Mouse (Mus musculus) embryonic stem cell, embryonic (primary cell): ENCODE measurements around the gene Asb3.
"Not testable (repeated sequence)": the region's sequence is repeated elsewhere in the genome, so short reads cannot be mapped to it uniquely, and the experiment has no call there.

ENCODE experiments used
- CTCF ChIA-PET, 4 experiments: fragments of 300-600 bp in 2 of 4; fragments of 350-600 bp in 2 of 4; sonication (Branson Sonifier 250); formaldehyde crosslinking; loops; one replicate each; lab custom pipeline; 2022; ENCODE audit warnings: inconsistent platforms in 2 of 4; lab: Charles Lee
- POLR2A ChIA-PET, 4 experiments: fragments of 300-600 bp in 2 of 4; fragments of 350-600 bp in 2 of 4; sonication (Branson Sonifier 250); formaldehyde crosslinking; loops; one replicate each; lab custom pipeline; 2022; ENCODE audit warnings: antibody characterized with exemption in 4 of 4, inconsistent platforms in 1 of 4; lab: Charles Lee

Gene Asb3

GRCm38 (mm10) chr11:30985877-30986624, 100.8 kb downstream of the Asb3 start, which contains the start of gene Chac2:
Gene Chac2 (minus strand): TSS chr11:30986350.
- ChIA-PET CTCF (interaction anchor here in 2 of 4 experiments (0.6 to 1.4 kb wide), 3 partner anchors 385 to 652 kb away, joined by 3 to 8 read pairs (median 6); no protein-coding TSS in a partner anchor), POLR2A (interaction anchor here (0.6 to 2.1 kb wide), 33 partner anchors 10 to 1316 kb away, joined by 3 to 15 read pairs (median 3); partner anchors contain the start of genes Erlec1 (in 2 of the 4) and Stc2 (in 1 of the 4))

GRCm38 (mm10) chr11:30986625-30987017, 101.4 kb downstream of the Asb3 start:
- POLR2A ChIA-PET: interaction anchor here in 3 of 4 experiments (0.6 to 2.1 kb wide), 20 partner anchors 9 to 635 kb away, joined by 3 to 15 read pairs (median 4); partner anchors contain the start of genes Erlec1 (in 2 of the 3) and Stc2 (in 1 of the 3)
- CTCF ChIA-PET: interaction anchor here in 2 of 4 experiments (0.6 to 1.4 kb wide), 2 partner anchors 384 to 387 kb away, joined by 6 to 8 read pairs; no protein-coding TSS in a partner anchor

- ChIA-PET CTCF (interaction anchor here in 1 of 4 experiments (1.1 kb wide), 1 partner anchor 543 kb away, joined by 3 read pairs; no protein-coding TSS in a partner anchor), POLR2A (interaction anchor here in 1 of 4 experiments (1.6 kb wide), 1 partner anchor 11 kb away, joined by 5 read pairs; the partner anchor contains the start of gene Chac2)
These were observed 111.5 kb downstream of the Asb3 start for GRCm38 (mm10) chr11:30996670-30997069.

DNA sequence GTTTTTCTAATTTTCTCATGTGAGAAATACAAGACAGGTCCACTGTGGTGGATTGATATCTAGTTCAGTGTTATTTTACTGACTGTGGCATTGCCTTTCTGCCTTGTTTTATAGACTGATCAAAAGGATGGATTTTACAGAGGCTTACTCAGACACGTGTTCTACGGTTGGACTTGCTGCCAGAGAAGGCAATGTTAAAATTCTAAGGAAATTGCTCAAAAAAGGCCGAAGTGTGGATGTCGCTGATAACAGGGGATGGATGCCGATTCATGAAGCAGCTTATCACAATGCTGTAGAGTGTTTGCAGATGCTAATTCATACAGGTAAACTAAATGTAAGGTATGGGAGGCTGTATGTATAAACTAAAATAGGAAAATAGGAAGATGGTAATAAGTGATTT, 113.0 kb downstream of the Asb3 start:
- POLR2A ChIA-PET: no interaction called here
- CTCF ChIA-PET: no interaction called here

- ChIA-PET POLR2A (interaction anchor here in 1 of 4 experiments (3.4 kb wide), 1 partner anchor 13 kb away, joined by 15 read pairs; the partner anchor contains the start of gene Chac2), CTCF (no interaction called here)
These were observed 113.5 kb downstream of the Asb3 start for GRCm38 (mm10) chr11:30998704-30999103.

DNA sequence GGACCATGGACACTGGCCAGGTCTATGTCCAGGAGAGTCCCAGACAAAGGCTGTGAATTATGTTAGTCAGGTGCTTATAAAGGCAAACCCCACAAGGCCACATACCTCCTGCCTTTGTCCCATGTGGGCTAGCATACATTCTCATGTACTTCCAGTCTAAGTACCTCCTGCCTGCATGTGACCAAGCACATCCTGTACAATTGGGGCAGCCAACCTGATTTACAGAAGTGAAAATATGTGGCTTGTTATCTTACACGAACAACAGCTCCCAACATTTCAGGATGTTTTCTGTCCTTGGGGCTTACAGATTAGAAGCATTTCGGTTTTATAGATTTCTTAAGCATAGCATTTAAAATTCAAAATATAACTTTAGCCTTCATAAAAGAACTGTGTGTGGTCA, 114.8 kb downstream of the Asb3 start:
- CTCF ChIA-PET: no interaction called here
- POLR2A ChIA-PET: interaction anchor here in 3 of 4 experiments (0.7 to 3.4 kb wide), 4 partner anchors 14 to 44 kb away, joined by 3 to 15 read pairs (median 4); partner anchors contain the start of gene Chac2 (in 3 of the 3)

DNA sequence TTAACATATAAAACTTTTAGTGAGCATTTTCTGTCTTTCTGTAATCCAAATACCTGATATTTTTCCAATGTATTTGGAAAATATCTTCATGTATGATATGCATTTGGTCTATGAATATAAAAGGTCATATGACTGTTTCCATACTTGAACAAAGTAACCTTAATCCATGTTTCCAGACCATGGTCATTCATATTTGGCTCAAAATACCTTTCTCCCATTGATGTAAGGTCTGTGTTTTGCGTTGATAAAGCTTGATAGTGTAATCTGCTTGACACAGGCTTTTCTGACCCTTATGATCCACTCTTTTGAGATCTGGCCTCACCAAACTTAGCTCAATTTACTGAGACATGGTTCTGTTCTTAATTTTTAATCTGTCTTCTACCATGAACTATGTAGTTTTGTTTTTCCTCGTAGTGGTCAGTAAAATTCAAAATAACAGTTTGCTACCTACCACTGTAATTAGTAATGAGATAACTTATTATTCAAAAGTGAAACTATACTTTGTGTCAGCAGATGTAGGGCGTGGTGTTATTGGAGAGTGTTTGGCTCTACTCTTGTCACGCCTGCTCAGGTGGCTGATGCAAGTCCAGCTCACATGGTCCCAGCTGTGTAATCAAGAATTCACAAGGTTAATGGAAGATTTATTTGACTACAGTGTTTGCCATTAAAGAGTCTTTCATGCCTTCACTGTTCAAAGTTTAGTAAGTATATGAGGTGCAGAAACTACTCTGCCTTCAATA, 116.1 kb downstream of the Asb3 start:
- ChIA-PET POLR2A (interaction anchor here in 2 of 4 experiments (1.3 to 3.4 kb wide), 2 partner anchors 15 kb away, joined by 3 to 15 read pairs; partner anchors contain the start of gene Chac2 (in 2 of the 2)), CTCF (no interaction called here)

DNA sequence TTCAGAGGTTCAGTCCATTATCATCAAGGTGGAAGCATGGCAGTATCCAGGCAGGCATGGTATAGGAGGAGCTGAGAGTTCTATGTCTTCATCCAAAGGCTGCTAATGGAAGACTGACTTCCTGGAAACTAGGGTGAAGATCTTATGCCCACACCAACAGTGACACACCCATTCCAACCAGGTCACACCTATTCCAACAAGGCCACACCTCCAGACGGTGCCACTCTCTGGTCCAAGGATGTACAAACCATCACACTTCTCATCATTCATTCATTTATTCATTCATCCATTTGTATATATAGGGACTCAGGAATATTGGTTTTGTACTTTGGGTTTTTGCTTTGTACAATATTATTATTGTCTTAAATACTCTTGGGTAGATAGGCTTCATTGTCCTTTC, 124.5 kb downstream of the Asb3 start:
- POLR2A ChIA-PET, CTCF ChIA-PET: not testable (repeated sequence)

DNA sequence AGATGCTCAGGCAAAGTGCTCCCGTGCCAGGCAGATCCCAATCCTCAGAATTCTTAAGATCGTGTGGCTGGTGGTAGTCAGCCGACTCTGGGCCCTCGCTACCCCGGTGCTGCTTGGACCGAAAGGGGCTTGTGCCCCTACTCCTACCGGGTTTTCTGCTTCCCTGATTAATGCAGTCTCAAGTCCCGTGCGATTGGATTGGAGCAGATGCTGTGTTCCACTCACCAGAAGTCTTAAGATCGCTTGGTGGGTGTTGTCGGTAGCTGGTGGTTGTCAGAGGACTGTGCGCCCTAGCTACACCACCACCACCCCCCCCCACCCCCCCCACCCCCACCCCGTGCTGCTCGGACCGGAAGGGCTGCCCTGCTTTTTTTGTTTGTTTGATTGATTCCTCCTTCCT, 132.2 kb downstream of the Asb3 start:
- CTCF ChIA-PET: not testable (repeated sequence)
- POLR2A ChIA-PET: interaction anchor here in 1 of 4 experiments (1.5 kb wide), 1 partner anchor 32 kb away, joined by 4 read pairs; the partner anchor contains the start of gene Chac2

GRCm38 (mm10) chr11:31034958-31035357, 149.7 kb downstream of the Asb3 start:
- ChIA-PET POLR2A (no interaction called here), CTCF (no interaction called here)

GRCm38 (mm10) chr11:31089973-31090372, 204.8 kb downstream of the Asb3 start:
- POLR2A ChIA-PET: interaction anchor here in 2 of 4 experiments (1.3 to 1.4 kb wide), 2 partner anchors 10 to 104 kb away, joined by 3 to 4 read pairs; partner anchors contain the start of gene Chac2 (in 1 of the 2)
- CTCF ChIA-PET: interaction anchor here in 1 of 4 experiments (0.5 kb wide), 1 partner anchor 1055 kb away, joined by 3 read pairs; no protein-coding TSS in a partner anchor

GRCm38 (mm10) chr11:31090478-31090978, 205.3 kb downstream of the Asb3 start:
- POLR2A ChIA-PET: interaction anchor here in 2 of 4 experiments (1.3 to 1.4 kb wide), 2 partner anchors 10 to 105 kb away, joined by 3 to 4 read pairs; partner anchors contain the start of gene Chac2 (in 1 of the 2)
- CTCF ChIA-PET: no interaction called here

- CTCF ChIA-PET: not testable (repeated sequence)
- POLR2A ChIA-PET: interaction anchor here in 1 of 4 experiments (1.6 kb wide), 1 partner anchor 9 kb away, joined by 3 read pairs; no protein-coding TSS in a partner anchor
These were observed 214.3 kb downstream of the Asb3 start for GRCm38 (mm10) chr11:31099519-31099918.

GRCm38 (mm10) chr11:31102188-31102587, 217.0 kb downstream of the Asb3 start:
- CTCF ChIA-PET: no interaction called here
- POLR2A ChIA-PET: no interaction called here

DNA sequence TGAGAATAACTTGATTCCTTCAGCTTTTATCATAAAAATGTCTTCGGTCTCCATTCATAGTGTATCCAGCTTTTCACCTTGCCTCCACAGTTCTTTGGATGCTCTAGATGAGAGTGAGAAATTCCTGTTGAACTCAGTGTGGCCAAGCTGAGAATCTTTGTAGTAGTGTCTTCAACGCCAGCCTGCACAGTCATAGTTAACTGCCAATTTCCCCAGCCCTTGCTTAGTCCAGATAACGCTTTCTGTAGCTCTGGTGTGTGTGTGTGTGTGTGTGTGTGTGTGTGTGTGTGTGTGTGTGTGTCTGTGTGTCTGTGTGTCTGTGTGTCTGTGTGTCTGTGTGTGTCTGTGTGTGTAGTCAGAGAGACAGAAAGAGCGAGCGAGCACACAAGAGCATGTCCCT, 220.1 kb downstream of the Asb3 start:
- POLR2A ChIA-PET: no interaction called here
- CTCF ChIA-PET: no interaction called here

GRCm38 (mm10) chr11:31126964-31127363, 241.7 kb downstream of the Asb3 start:
- POLR2A ChIA-PET, CTCF ChIA-PET: not testable (repeated sequence)

- POLR2A ChIA-PET: interaction anchor here in 1 of 4 experiments (0.6 kb wide), 1 partner anchor 35 kb away, joined by 14 read pairs; no protein-coding TSS in a partner anchor
- CTCF ChIA-PET: not testable (repeated sequence)
These were observed 248.5 kb downstream of the Asb3 start for GRCm38 (mm10) chr11:31133726-31134125.

GRCm38 (mm10) chr11:31134824-31135223, 249.6 kb downstream of the Asb3 start:
- POLR2A ChIA-PET, CTCF ChIA-PET: not testable (repeated sequence)
